Mouse (Mus musculus): ENCODE measurements around the gene Axin2. TPM values are rescaled to one million over a fixed set of nuclear protein-coding genes. Genes with fewer than 3 reads are reported as not detected.

Gene Axin2
- polyA plus RNA-seq, 1 experiment = 7.7 TPM

DNA sequence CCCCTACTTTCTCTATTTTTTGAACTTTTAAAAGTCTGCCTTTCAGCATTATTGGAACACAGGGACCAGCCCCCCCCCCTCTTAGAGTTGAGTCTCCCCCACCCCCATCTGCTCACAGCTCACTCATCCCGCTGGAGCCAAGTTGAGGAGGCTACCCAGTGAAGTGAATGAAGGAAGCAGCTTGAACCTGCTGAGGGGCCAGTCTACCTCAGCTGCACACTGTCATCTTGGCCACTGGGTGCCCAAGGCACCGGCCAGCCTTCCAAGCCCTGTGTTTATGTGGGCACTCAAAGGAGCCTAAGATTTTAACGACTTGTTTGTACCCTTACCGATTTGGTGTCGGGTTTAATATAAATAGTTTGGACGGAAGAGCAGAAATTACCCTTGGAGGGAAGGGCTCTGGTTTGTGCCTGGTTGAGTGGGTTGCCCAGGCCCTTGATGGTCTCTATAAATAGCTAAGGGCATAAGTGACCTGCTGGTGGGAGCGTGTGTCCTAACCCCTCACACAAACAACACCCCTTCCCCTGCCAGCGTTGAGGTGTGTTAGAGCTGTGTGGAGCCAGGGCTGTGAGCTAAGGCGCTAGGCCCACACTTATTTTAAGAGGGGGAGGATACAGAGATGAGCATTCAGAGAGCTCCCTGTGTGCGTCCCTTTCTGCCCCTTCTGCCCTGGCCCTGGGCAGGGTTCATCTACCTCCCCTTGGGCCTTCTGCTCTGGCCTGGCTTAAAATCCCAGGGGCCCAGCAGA, 6.4 kb downstream of the Axin2 start:
- TF ChIP-seq CTCF (IDR thresholded peaks at IDR 0.05; ENCODE audit: borderline replicate concordance, insufficient read depth, low read length) (no peak), POLR2A (IDR thresholded peaks at IDR 0.05; ENCODE audit: low read depth, low read length) (no peak)
- H3K4me1 ChIP-seq (ENCODE audit: control insufficient read depth, insufficient read depth, low read length) = no peaks in the 10 kb centered on the region
- H3K27ac ChIP-seq (ENCODE audit: insufficient read depth, low read length) = no peak overlapping the region
- no peak overlapping the region for H3K4me3 ChIP-seq (ENCODE audit: insufficient read depth, low read length)

GRCm38 (mm10) chr11:108927093-108927444, 6.9 kb downstream of the Axin2 start:
- Histone ChIP-seq H3K4me1 (ENCODE audit: control insufficient read depth, insufficient read depth, low read length) (no peaks in the 10 kb centered on the region), H3K27ac (ENCODE audit: insufficient read depth, low read length) (no peak overlapping the region), H3K4me3 (ENCODE audit: insufficient read depth, low read length) (no peak overlapping the region)
- TF ChIP-seq CTCF (IDR thresholded peaks at IDR 0.05; ENCODE audit: borderline replicate concordance, insufficient read depth, low read length) (no peak), POLR2A (IDR thresholded peaks at IDR 0.05; ENCODE audit: low read depth, low read length) (no peak)

DNA sequence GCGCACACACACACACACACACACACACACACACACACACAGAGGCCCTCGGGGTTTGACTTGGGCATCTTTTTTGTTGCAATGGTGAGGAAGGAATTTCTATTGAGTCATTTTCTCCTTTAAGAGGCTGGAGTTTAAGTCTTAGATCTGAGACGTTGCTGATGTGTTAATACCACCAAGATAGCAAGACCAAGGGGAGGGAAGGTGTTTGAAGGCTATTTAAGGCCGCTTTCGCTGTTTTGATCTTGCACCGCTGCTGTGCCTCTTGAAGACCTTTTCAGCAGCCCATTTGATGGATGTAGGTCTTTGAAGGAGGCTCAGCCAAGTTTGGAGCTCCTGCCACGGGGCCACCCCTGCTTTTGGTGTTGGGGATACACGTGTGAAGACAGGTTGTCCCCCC, 7.9 kb downstream of the Axin2 start:
- Histone ChIP-seq H3K4me1 (ENCODE audit: control insufficient read depth, insufficient read depth, low read length) (no peaks in the 10 kb centered on the region), H3K4me3 (ENCODE audit: insufficient read depth, low read length) (no peak overlapping the region), H3K27ac (ENCODE audit: insufficient read depth, low read length) (no peak overlapping the region)
- TF ChIP-seq POLR2A (IDR thresholded peaks at IDR 0.05; ENCODE audit: low read depth, low read length) = no peak
- TF ChIP-seq CTCF (IDR thresholded peaks at IDR 0.05; ENCODE audit: borderline replicate concordance, insufficient read depth, low read length) = no peak

DNA sequence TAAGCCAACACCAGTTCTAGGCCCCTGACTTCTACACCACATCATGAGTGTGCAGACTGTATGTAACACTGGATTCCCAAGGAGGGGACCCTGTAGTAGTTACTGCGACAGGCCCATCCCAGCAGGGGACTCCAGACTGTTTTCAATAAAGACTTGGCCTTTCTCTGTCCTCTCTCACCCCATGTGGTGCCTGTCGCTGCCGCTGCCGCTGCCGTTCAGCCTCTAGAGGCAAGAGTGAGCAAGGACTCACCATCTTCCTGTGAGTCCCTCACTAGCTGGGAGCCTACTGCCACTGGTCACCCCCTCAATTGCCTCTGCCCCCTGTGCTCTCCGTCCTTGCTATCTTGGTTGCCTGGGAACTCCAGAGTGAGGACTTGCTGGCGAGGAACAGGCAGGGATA, 8.6 kb downstream of the Axin2 start:
- no peaks in the 10 kb centered on the region for H3K4me1 ChIP-seq (ENCODE audit: control insufficient read depth, insufficient read depth, low read length)
- no peak overlapping the region for H3K27ac ChIP-seq (ENCODE audit: insufficient read depth, low read length)
- TF ChIP-seq CTCF (IDR thresholded peaks at IDR 0.05; ENCODE audit: borderline replicate concordance, insufficient read depth, low read length) (no peak; the same call in 1 of the 2 replicates), POLR2A (IDR thresholded peaks at IDR 0.05; ENCODE audit: low read depth, low read length) (no peak)
- H3K4me3 ChIP-seq (ENCODE audit: insufficient read depth, low read length) = no peak overlapping the region

- Histone ChIP-seq H3K4me3 (ENCODE audit: insufficient read depth, low read length) (no peak overlapping the region), H3K27ac (ENCODE audit: insufficient read depth, low read length) (no peak overlapping the region), H3K4me1 (ENCODE audit: control insufficient read depth, insufficient read depth, low read length) (no peaks in the 10 kb centered on the region)
- TF ChIP-seq CTCF (IDR thresholded peaks at IDR 0.05; ENCODE audit: borderline replicate concordance, insufficient read depth, low read length) = no peak
Observed at GRCm38 (mm10) chr11:108929176-108929575, 9.0 kb downstream of the Axin2 start.

DNA sequence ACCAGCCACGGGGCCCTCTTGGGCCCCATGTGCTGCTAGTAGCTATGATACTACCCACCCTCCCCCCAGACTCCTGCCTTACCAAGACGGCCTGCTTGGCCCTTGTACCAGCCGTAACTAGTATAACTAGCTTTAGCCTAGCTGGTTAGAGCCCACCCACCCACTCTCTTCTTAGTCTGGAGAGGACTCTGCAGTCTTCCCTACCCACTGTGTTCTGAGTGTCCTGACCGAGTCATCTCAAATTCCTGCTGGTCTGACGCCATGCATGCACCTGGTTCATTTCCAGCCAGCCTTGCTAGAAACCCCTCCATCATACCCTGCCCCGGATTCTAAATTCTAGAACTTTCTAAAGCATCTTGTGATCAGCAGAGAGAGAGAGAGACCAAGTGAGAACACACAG, 9.6 kb downstream of the Axin2 start:
- H3K4me3 ChIP-seq (ENCODE audit: insufficient read depth, low read length) = no peak overlapping the region
- H3K27ac ChIP-seq (ENCODE audit: insufficient read depth, low read length) = no peak overlapping the region
- H3K4me1 ChIP-seq (ENCODE audit: control insufficient read depth, insufficient read depth, low read length) = no peaks in the 10 kb centered on the region
- TF ChIP-seq CTCF (IDR thresholded peaks at IDR 0.05; ENCODE audit: borderline replicate concordance, insufficient read depth, low read length) (no peak), POLR2A (IDR thresholded peaks at IDR 0.05; ENCODE audit: low read depth, low read length) (no peak)

DNA sequence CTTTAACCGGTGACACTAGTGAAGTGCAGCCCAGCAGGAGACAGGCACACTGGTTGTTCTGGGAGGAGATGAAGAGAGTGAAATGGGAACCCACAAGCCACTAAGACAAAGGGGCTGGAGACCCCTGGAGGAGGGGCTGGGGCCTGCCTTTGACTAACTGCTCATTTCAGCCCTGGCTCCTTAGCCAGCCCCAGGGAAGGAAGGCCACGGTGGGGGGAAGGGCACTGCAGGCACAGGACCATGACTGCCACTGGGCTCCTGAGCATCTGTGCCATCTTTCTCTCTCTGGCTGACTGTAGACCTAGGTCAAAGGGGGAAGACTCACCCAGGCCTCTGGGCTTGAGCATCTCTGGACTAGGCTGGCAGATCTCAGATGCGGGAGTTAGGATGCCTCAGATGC, 10.5 kb downstream of the Axin2 start:
- H3K4me3 ChIP-seq (ENCODE audit: insufficient read depth, low read length) = no peak overlapping the region
- TF ChIP-seq POLR2A (IDR thresholded peaks at IDR 0.05; ENCODE audit: low read depth, low read length) (no peak), CTCF (IDR thresholded peaks at IDR 0.05; ENCODE audit: borderline replicate concordance, insufficient read depth, low read length) (no peak)
- H3K4me1 ChIP-seq (ENCODE audit: control insufficient read depth, insufficient read depth, low read length) = no peaks in the 10 kb centered on the region
- no peak overlapping the region for H3K27ac ChIP-seq (ENCODE audit: insufficient read depth, low read length)

- Histone ChIP-seq H3K4me1 (ENCODE audit: control insufficient read depth, insufficient read depth, low read length) (no peaks in the 10 kb centered on the region), H3K4me3 (ENCODE audit: insufficient read depth, low read length) (no peak overlapping the region), H3K27ac (ENCODE audit: insufficient read depth, low read length) (no peak overlapping the region)
- no peak for TF ChIP-seq CTCF (IDR thresholded peaks at IDR 0.05; ENCODE audit: borderline replicate concordance, insufficient read depth, low read length)
- TF ChIP-seq POLR2A (IDR thresholded peaks at IDR 0.05; ENCODE audit: low read depth, low read length) = no peak
Observed at GRCm38 (mm10) chr11:108933835-108934234, 13.7 kb downstream of the Axin2 start.

GRCm38 (mm10) chr11:108935128-108935868, 15.1 kb downstream of the Axin2 start:
- Histone ChIP-seq H3K27ac (ENCODE audit: insufficient read depth, low read length) (no peak overlapping the region), H3K4me1 (ENCODE audit: control insufficient read depth, insufficient read depth, low read length) (no peaks in the 10 kb centered on the region), H3K4me3 (ENCODE audit: insufficient read depth, low read length) (no peak overlapping the region)
- TF ChIP-seq CTCF (IDR thresholded peaks at IDR 0.05; ENCODE audit: borderline replicate concordance, insufficient read depth, low read length) = no peak
- TF ChIP-seq POLR2A (IDR thresholded peaks at IDR 0.05; ENCODE audit: low read depth, low read length) = no peak

Measured in embryonic fibroblast, embryonic 13.5 days (primary cell).